ENCODE assay signal across 8 mouse cellular contexts in genomic region chr11:83941950-83942840, GRCm38 (mm10). TPM values are rescaled to one million over a fixed set of nuclear protein-coding genes. Genes with fewer than 3 reads are reported as not detected.
DNase-seq lines count a peak whose midpoint lies in the region; ATAC-seq lines count a peak whose summit lies in the region.

Gene Ddx52, plus strand, starts transcription at chr11:83942062.

- peak within 1 kb of the TSS; percentile 72 for H3K4me2 ChIP-seq in kidney, embryonic 15.5 days

- DNase-seq in B cell, adult 2 months, result peak; percentile 87
- peak; percentile 97 for DNase-seq in brain, adult 2 months (ENCODE audit: low read depth, low spot score)
- DNase-seq in heart, embryonic 10.5 days (ENCODE audit: low spot score), result peak; percentile 93
- DNase-seq in liver, result peak; percentile 92
- peak; percentile 83 to 90 for DNase-seq in spleen, postnatal 4 days (ENCODE audit: low spot score in 2 of 2)

- peaks cover 8% of the 10 kb centered on the region for H3K4me1 ChIP-seq in heart, embryonic 10.5 days
- peaks cover 15% of the 10 kb centered on the region for H3K4me1 ChIP-seq in kidney, embryonic 15.5 days

- peak within 1 kb of the TSS; percentile 73 for H3K4me3 ChIP-seq in heart, embryonic 10.5 days
- peak within 1 kb of the TSS; percentile 82 for H3K4me3 ChIP-seq in kidney, embryonic 15.5 days (replicated peaks)

- 1% methylated on average over 49 of the region's 49 CpGs for WGBS in heart, embryonic 10.5 days
- 1% methylated on average over 49 of the region's 49 CpGs for WGBS in kidney, embryonic 15.5 days

- H3K9me3 ChIP-seq in heart, embryonic 10.5 days, result no peaks in the 10 kb centered on the region
- H3K9me3 ChIP-seq in kidney, embryonic 15.5 days (replicated peaks), result no peaks in the 10 kb centered on the region

- H3K9ac ChIP-seq in kidney, embryonic 15.5 days, result peak within 1 kb of the TSS; percentile 84

- peaks cover 39% of the 10 kb centered on the region for H3K36me3 ChIP-seq in heart, embryonic 10.5 days
- peaks cover 40% of the 10 kb centered on the region for H3K36me3 ChIP-seq in kidney, embryonic 15.5 days

- no peaks in the 10 kb centered on the region for H3K27me3 ChIP-seq in heart, embryonic 10.5 days (ENCODE audit: insufficient read depth, poor library complexity, severe bottlenecking)
- peaks cover 10% of the 10 kb centered on the region for H3K27me3 ChIP-seq in kidney, embryonic 15.5 days

- H3K27ac ChIP-seq in heart, embryonic 10.5 days, result peak within 1 kb of the TSS; percentile 89
- peak within 1 kb of the TSS; percentile 84 for H3K27ac ChIP-seq in kidney, embryonic 15.5 days

- ATAC-seq in erythroblast, adult 5-6 weeks (replicated peaks; ENCODE audit: low FRiP score, poor library complexity, severe bottlenecking), result peak; percentile 100
- ATAC-seq in kidney, embryonic 15.5 days (replicated peaks; ENCODE audit: low FRiP score), result peak; percentile 95
- ATAC-seq in monocyte, adult 5-6 weeks (replicated peaks; ENCODE audit: insufficient number of reproducible peaks, low FRiP score, low TSS enrichment, poor library complexity, severe bottlenecking), result peak; percentile 98

RNA-seq across cellular contexts. Expression of gene Ddx52, which starts in this region (rescaled TPM):
- 9.6 and 13.8 TPM in 2 replicates for total RNA-seq in erythroblast, adult 5-6 weeks (2015; ENCODE audit: low replicate concordance)
- 17.6 and 19.3 TPM in 2 replicates for total RNA-seq in erythroblast, adult 5-6 weeks (2017; ENCODE audit: low replicate concordance)
- 27.4 and 36.2 TPM in 2 replicates for polyA plus RNA-seq in heart, embryonic 10.5 days (2016; fragmentation: Nextera tagmentation; extraction: Ambion mirVana)
- polyA plus RNA-seq in kidney, embryonic 15.5 days (2015; fragmentation: Nextera tagmentation; extraction: Ambion mirVana), result 40.3 and 42.6 TPM in 2 replicates
- total RNA-seq in monocyte, adult 5-6 weeks (2017), result 69.7 to 99.0 TPM (median 93.0 TPM) in 3 replicates

Comparison
In these comparisons a context has a peak if more than half of its experiments do, and no peak if none do; other contexts are left out.
1. Peak in every context shown above with its lines: DNase-seq, ATAC-seq, H3K4me3 ChIP-seq and H3K27ac ChIP-seq.